Comparison of ENCODE assay signal across 19 mouse cellular contexts in the genomic region with DNA sequence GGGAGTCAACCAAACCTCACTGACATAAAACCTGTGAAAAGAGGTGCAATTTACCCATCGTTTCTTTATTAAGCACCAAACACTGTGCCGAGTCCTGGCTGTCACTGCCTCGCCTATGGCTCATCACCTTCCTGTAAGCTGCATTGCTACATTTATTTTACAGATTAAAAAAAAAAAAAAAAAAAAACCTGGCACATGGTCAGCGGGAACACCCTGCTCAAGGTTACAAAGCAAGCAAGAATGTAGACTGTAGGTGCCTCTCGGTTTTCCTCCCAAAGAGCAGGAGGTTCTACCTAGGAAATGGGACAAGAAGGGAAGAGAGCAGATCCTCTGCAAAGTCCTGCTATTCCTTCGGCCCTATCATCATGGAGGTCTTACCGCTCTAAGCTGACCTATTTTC.
"Had no signal": no experiment of that assay in that cellular context is flagged by ENCODE, and none has a peak within 500 bp of the region (broad histone marks: within the 10 kb centered on the region; RNA-seq: fewer than 3 reads in every experiment).

No protein-coding gene starts in this region.

- DNase-seq: kidney, adult 8-10 months; kidney, postnatal 10 days; kidney, postnatal 4 days; layer of hippocampus, adult 9-11 months; left cerebral cortex, postnatal 4 days; liver, postnatal 0 days; lung, embryonic 14.5 days; thymus, postnatal 25 days had no signal

- H3K9me3 ChIP-seq: kidney, embryonic 15.5 days; limb, embryonic 12.5 days; limb, embryonic 15.5 days; midbrain, embryonic 12.5 days; midbrain, embryonic 15.5 days had no signal

- ATAC-seq: liver, postnatal 0 days; lung, postnatal 0 days; midbrain, embryonic 15.5 days had no signal

- H3K4me3 ChIP-seq: kidney, embryonic 15.5 days; layer of hippocampus, adult 2 months; left cerebral cortex, adult 2 months; limb, embryonic 12.5 days; limb, embryonic 15.5 days; midbrain, embryonic 12.5 days; midbrain, embryonic 15.5 days had no signal

- H3K9ac ChIP-seq: kidney, embryonic 15.5 days; limb, embryonic 12.5 days; limb, embryonic 15.5 days; liver, embryonic 14.5 days; liver, postnatal 0 days; lung, embryonic 14.5 days; midbrain, embryonic 12.5 days; midbrain, embryonic 15.5 days had no signal

- H3K27me3 ChIP-seq: kidney, embryonic 15.5 days; limb, embryonic 12.5 days; limb, embryonic 15.5 days; midbrain, embryonic 15.5 days had no signal

- H3K27ac ChIP-seq: kidney, embryonic 15.5 days; layer of hippocampus, adult 2 months; left cerebral cortex, adult 2 months; limb, embryonic 12.5 days; limb, embryonic 15.5 days; liver, embryonic 14.5 days; macrophage; midbrain, embryonic 12.5 days; midbrain, embryonic 15.5 days had no signal

- H3K36me3 ChIP-seq: kidney, embryonic 15.5 days; limb, embryonic 12.5 days; limb, embryonic 15.5 days; midbrain, embryonic 12.5 days; midbrain, embryonic 15.5 days had no signal

- H3K4me2 ChIP-seq: kidney, embryonic 15.5 days; limb, embryonic 12.5 days; limb, embryonic 15.5 days; liver, embryonic 11.5 days; lung, embryonic 14.5 days; midbrain, embryonic 12.5 days; midbrain, embryonic 15.5 days had no signal
